Mouse (Mus musculus) hindbrain, embryonic 11.5 days (tissue): ENCODE data around the gene Slc41a3. TPM values are rescaled to one million over a fixed set of nuclear protein-coding genes. Genes with fewer than 3 reads are reported as not detected.

Source experiments
- ATAC-seq: fragments of 200-750 bp; cut with Nextera tagmentation; 2 replicates; pipeline ENCODE4 v1.8.0; 2017; ENCODE audit warnings: mild to moderate bottlenecking, moderate TSS enrichment, moderate library complexity; ENCODE audit not compliant: low FRiP score
- DNase-seq: peaks from one replicate; pipeline ENCODE4 v3.0.0-alpha.2; 2015; ENCODE audit warnings: low spot score
- H3K27ac ChIP-seq: fragments of 300-500 bp; sonication (generic); 2 replicates; pipeline ENCODE4 v1.5.1; 2014; ENCODE audit warnings: mild to moderate bottlenecking, low read depth, low read length
- H3K27me3 ChIP-seq: fragments of 300-500 bp; sonication (generic); 2 replicates; pipeline ENCODE4 v1.6.1; 2014; ENCODE audit warnings: mild to moderate bottlenecking, low read length, moderate library complexity, mixed read lengths; ENCODE audit not compliant: control insufficient read depth, insufficient read depth
- H3K36me3 ChIP-seq: fragments of 300-500 bp; sonication (generic); 2 replicates; pipeline ENCODE4 v1.6.1; 2014; ENCODE audit warnings: mild to moderate bottlenecking, low read length, moderate library complexity, mixed read lengths; ENCODE audit not compliant: control insufficient read depth, insufficient read depth
- H3K4me1 ChIP-seq: fragments of 300-500 bp; sonication (generic); replicated peaks from 2 replicates; pipeline ENCODE4 v1.6.1; 2014; ENCODE audit warnings: low read length, mixed read lengths; ENCODE audit not compliant: control insufficient read depth, insufficient read depth
- H3K4me2 ChIP-seq: fragments of 300-500 bp; sonication (generic); replicated peaks from 2 replicates; pipeline ENCODE4 v1.6.1; 2014; ENCODE audit warnings: mild to moderate bottlenecking, low read depth, low read length
- H3K4me3 ChIP-seq: fragments of 300-500 bp; sonication (generic); 2 replicates; pipeline ENCODE4 v1.5.1; 2014; ENCODE audit warnings: low read depth, low read length
- H3K9ac ChIP-seq: fragments of 300-500 bp; sonication (generic); 2 replicates; pipeline ENCODE4 v1.6.1; 2014; ENCODE audit warnings: low read depth, low read length
- H3K9me3 ChIP-seq: fragments of 300-500 bp; sonication (generic); 2 replicates; pipeline ENCODE4 v1.6.1; 2016; ENCODE audit warnings: low read length; ENCODE audit not compliant: control insufficient read depth
- WGBS: fragments of 180-500 bp; shearing (Covaris S2); extraction: QIAGEN DNeasy Blood & Tissue Kit; methylation state at CpG from one replicate; pipeline ENCODE4 v1.1.7; 2014; 5-methylcytosine and 5-hydroxymethylcytosine counted together
- polyA plus RNA-seq: library from polyadenylated mRNA; unstranded; fragments of >200 nt; fragmentation: Nextera tagmentation; extraction: Ambion mirVana; gene quantifications from 2 replicates; pipeline ENCODE4 v1.2.1, GENCODE M21; 2014

Gene Slc41a3
- polyA plus RNA-seq, 1 experiment from 2014 or later, result 3.2 TPM

DNA sequence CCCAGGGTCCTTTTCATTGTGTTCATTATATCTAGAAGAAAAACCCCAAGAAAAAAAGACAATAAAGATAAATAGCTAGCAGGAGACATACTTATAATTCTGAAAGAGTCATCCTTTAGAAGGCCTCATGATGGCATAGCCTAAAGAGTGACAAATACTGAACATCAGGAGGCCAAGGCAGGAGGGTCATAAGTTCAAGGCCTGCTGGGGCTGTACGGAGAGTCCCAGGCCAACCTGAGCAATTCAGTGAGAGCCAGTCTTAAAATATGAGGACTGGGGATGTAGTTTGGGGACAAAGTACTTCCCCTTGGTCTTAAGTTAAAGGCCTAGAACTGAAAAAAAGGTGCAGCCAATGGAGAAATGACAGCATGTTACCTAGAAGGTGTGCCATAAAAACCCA is 82.3 kb downstream of the Slc41a3 start:
- ATAC-seq, result no peak
- WGBS, result 71% methylated on average over 1 of the region's 1 CpGs

DNA sequence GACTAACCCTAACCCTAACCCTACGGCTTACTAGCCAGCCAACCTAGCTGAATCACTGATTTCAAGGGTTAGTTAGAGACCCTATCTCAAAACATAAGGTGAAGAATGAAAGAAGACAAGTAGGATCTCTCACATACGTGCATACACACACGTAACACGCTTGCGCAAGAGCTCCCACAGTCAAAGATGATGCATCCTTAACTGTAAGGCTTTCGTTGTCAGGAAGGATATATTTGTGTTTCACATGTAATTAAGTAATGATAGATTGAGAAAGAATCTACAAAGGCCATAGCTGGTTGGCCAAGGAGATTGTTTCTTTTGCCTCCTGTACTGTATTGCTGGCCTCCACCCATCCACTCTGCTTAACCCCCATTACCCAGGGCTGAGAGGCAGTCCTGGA is 83.5 kb downstream of the Slc41a3 start:
- H3K36me3 ChIP-seq, result peaks cover 8% of the 10 kb centered on the region; the same call in 1 of the 2 replicates
- H3K4me3 ChIP-seq, result no peak overlapping the region
- H3K4me1 ChIP-seq, result no peaks in the 10 kb centered on the region
- no peak overlapping the region for H3K9ac ChIP-seq
- WGBS, result 97% methylated on average over 6 of the region's 6 CpGs
- DNase-seq (no peak), ATAC-seq (no peak)
- no peaks in the 10 kb centered on the region for H3K27me3 ChIP-seq
- H3K27ac ChIP-seq, result no peak overlapping the region
- no peaks in the 10 kb centered on the region for H3K9me3 ChIP-seq
- no peak overlapping the region for H3K4me2 ChIP-seq

More for the DNA sequence above, 82.3 kb downstream of the Slc41a3 start:
- H3K4me2 ChIP-seq, result no peak overlapping the region
- no peaks in the 10 kb centered on the region for H3K9me3 ChIP-seq
- H3K36me3 ChIP-seq, result peaks cover 8% of the 10 kb centered on the region; the same call in 1 of the 2 replicates
- no peaks in the 10 kb centered on the region for H3K27me3 ChIP-seq
- no peaks in the 10 kb centered on the region for H3K4me1 ChIP-seq
- H3K4me3 ChIP-seq, result no peak overlapping the region
- no peak for DNase-seq
- no peak overlapping the region for H3K27ac ChIP-seq
- no peak overlapping the region for H3K9ac ChIP-seq

DNA sequence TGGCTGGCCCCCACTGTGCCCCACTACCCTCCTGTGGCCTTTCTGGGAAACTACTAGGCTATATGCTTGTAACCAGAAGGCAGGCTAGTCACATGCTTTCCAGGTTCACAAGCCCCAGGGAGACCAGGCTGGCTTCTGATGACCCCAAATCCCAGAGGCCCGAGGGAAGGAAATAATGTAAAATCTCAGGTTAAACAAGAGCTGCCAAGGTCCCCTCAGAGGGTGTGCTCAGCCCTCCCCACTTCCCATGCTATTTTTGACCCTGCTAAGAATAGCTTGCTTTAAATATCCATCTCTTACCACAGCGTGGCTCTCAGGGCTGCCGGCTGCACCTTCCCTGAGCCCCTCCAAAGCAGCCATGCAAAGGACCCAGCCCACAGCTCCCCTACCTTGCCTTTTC is 84.2 kb downstream of the Slc41a3 start:
- Histone ChIP-seq H3K27ac (no peak overlapping the region), H3K4me1 (no peaks in the 10 kb centered on the region), H3K27me3 (no peaks in the 10 kb centered on the region), H3K36me3 (peaks cover 10% of the 10 kb centered on the region; the same call in 1 of the 2 replicates), H3K4me3 (no peak overlapping the region), H3K9ac (no peak overlapping the region), H3K9me3 (no peaks in the 10 kb centered on the region), H3K4me2 (no peak overlapping the region)
- 72% methylated on average over 3 of the region's 3 CpGs for WGBS
- ATAC-seq, result no peak
- no peak for DNase-seq

DNA sequence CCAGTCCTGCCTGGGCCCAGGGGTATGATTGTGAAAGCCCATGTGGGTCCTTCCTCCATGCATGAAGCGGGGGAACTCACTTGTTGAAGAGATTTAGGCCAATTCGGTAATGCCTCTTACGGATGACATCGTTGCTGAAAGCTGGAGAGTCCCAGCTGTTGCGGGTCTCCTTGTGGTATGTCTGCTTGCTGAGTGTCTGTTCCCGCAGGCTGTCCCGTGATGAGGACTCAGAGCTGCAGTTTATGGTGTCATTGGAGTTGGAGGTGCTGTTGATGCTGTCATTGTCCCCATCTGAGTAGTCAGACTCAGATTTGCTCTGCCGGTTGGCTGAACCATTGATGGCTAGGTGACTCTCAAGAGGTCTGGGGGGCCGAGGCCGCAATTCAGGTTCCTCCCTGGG is 85.0 kb downstream of the Slc41a3 start:
- no peak overlapping the region for H3K9ac ChIP-seq
- H3K4me2 ChIP-seq, result no peak overlapping the region
- H3K36me3 ChIP-seq, result peaks cover 10% of the 10 kb centered on the region; the same call in 1 of the 2 replicates
- no peak overlapping the region for H3K4me3 ChIP-seq
- ATAC-seq (no peak), DNase-seq (no peak)
- H3K27ac ChIP-seq, result no peak overlapping the region
- H3K4me1 ChIP-seq, result no peaks in the 10 kb centered on the region
- 92% methylated on average over 10 of the region's 10 CpGs for WGBS
- H3K27me3 ChIP-seq, result no peaks in the 10 kb centered on the region
- H3K9me3 ChIP-seq, result no peaks in the 10 kb centered on the region

DNA sequence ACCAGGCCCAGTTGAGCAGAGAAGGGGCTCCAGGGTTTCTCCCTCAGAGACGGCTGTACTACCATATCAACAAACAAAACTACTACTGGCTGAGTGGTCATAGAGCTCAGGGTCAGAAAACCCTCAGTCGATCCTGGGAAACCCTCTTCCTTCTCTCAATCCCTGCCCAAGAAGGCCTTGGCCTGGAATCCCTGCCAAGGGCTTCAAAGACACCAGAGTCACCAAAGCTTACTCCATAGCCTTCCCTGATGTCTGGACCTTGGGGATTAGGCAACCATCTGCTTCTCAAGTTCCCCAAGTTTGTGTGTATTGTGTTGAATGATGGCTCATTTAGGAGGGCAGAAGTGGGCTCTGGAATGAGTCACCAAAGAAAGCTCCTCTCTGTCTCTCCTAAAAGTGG is 87.4 kb downstream of the Slc41a3 start:
- no peak for ATAC-seq

DNA sequence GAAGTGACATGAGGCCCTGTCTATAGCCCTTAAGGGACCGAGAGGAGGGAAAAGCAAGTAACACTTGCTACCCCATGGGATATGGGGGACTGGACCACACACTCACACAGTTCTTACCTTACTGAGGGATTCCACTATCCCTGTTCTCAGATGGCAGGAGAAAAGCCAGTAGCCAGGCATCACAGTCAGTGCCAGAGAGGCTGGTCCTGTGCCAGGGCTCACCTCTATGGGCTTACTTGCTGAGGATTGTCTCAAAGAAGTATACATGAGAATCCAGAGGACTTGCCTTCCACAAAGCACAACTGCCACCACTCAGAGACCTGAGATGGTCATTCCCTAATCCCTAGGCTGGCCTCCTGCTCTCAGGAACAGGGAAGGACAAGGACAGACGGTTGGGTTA is 87.9 kb downstream of the Slc41a3 start:
- H3K9ac ChIP-seq, result no peak overlapping the region
- H3K4me1 ChIP-seq, result no peaks in the 10 kb centered on the region
- ATAC-seq (no peak), DNase-seq (no peak)
- no peak overlapping the region for H3K27ac ChIP-seq
- H3K27me3 ChIP-seq, result no peaks in the 10 kb centered on the region
- H3K4me2 ChIP-seq, result no peak overlapping the region
- H3K36me3 ChIP-seq, result peaks cover 10% of the 10 kb centered on the region; the same call in 1 of the 2 replicates
- 87% methylated on average over 2 of the region's 2 CpGs for WGBS
- H3K9me3 ChIP-seq, result no peaks in the 10 kb centered on the region
- H3K4me3 ChIP-seq, result no peak overlapping the region

More for the DNA sequence above, 87.4 kb downstream of the Slc41a3 start:
- WGBS, result 85% methylated on average over 2 of the region's 2 CpGs
- H3K4me1 ChIP-seq, result no peaks in the 10 kb centered on the region
- DNase-seq, result no peak
- H3K9me3 ChIP-seq, result no peaks in the 10 kb centered on the region
- H3K4me3 ChIP-seq, result no peak overlapping the region
- no peak overlapping the region for H3K9ac ChIP-seq
- no peak overlapping the region for H3K4me2 ChIP-seq
- peaks cover 10% of the 10 kb centered on the region; the same call in 1 of the 2 replicates for H3K36me3 ChIP-seq
- H3K27me3 ChIP-seq, result no peaks in the 10 kb centered on the region
- H3K27ac ChIP-seq, result no peak overlapping the region

DNA sequence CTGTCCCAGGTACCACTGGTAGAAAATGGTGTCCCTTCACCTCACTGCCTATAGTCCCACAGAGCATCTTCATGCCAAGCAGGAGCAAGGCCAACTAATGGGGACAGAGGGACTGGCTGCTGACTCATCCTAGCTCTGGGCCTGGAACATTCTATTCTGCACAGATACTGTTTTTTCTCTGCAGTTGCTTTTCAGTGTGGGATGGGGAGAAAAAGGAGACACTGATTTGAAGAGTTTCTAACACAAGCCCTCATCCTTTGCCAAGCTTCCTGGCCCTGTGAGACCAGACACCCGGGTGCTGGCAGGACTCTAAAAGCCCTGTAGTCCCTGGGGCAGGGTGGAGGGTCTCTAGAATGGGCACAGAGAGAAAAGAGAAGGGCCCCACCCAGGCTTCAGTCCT is 91.2 kb downstream of the Slc41a3 start:
- H3K9me3 ChIP-seq, result no peaks in the 10 kb centered on the region
- no peaks in the 10 kb centered on the region for H3K27me3 ChIP-seq
- ATAC-seq (no peak), DNase-seq (no peak)
- no peak overlapping the region for H3K27ac ChIP-seq
- H3K36me3 ChIP-seq, result 0 out of 2 replicates have a peak, but pooled peaks cover 2% of the 10 kb centered on the region
- H3K4me2 ChIP-seq, result no peak overlapping the region
- WGBS, result 84% methylated on average over 1 of the region's 1 CpGs
- H3K4me3 ChIP-seq, result no peak overlapping the region
- no peak overlapping the region for H3K9ac ChIP-seq
- H3K4me1 ChIP-seq, result peaks cover 9% of the 10 kb centered on the region; the same call in 1 of the 2 replicates

Other genes starting within 250 kb of the Slc41a3 start
- gene Zxdc, start 235.2 kb upstream of the Slc41a3 start, polyA plus RNA-seq, result 10.4 and 11.5 TPM in 2 replicates
- 1.2 and 1.5 TPM in 2 replicates for gene Cfap100, start 175.9 kb upstream of the Slc41a3 start, polyA plus RNA-seq
- 1.9 and 3.6 TPM in 2 replicates for gene Klf15, start 142.1 kb upstream of the Slc41a3 start, polyA plus RNA-seq
- gene Aldh1l1, start 118.3 kb upstream of the Slc41a3 start, polyA plus RNA-seq, result 2.2 TPM in 2 replicates